Comparison of ENCODE assay signal across 8 mouse cellular contexts in genomic region chr15:100041267-100042047, GRCm38 (mm10). TPM values are rescaled to one million over a fixed set of nuclear protein-coding genes. Genes with fewer than 3 reads are reported as not detected.
DNase-seq lines count a peak whose midpoint lies in the region; ATAC-seq lines count a peak whose summit lies in the region.

No protein-coding gene starts in this region.

- ATAC-seq in liver, embryonic 11.5 days (replicated peaks; ENCODE audit: low FRiP score), result no peak
- ATAC-seq in hindbrain, embryonic 13.5 days (ENCODE audit: low FRiP score), result no peak

- no peaks in the 10 kb centered on the region for H3K36me3 ChIP-seq in liver, embryonic 11.5 days (ENCODE audit: control insufficient read depth, insufficient read depth, low read length)
- no peaks in the 10 kb centered on the region for H3K36me3 ChIP-seq in hindbrain, embryonic 13.5 days
- H3K36me3 ChIP-seq in midbrain, embryonic 10.5 days, result peaks cover 12% of the 10 kb centered on the region

- peak overlapping the region; percentile 6; the same call in 1 of the 2 replicates for H3K4me3 ChIP-seq in liver, embryonic 11.5 days (ENCODE audit: low read depth, low read length)
- H3K4me3 ChIP-seq in hindbrain, embryonic 13.5 days, result peak overlapping the region; percentile 92
- peak overlapping the region; percentile 89 for H3K4me3 ChIP-seq in midbrain, embryonic 10.5 days

- no peak for DNase-seq in liver, embryonic 11.5 days (ENCODE audit: low spot score)
- DNase-seq in liver, result no peak
- peak; percentile 41 for DNase-seq in c-Kit-positive CD71-negative TER-119-negative erythroid progenitor cells, embryonic 14.5 days (ENCODE audit: low read depth)
- no peak for DNase-seq in midbrain, embryonic 10.5 days (ENCODE audit: low spot score)
- no peak for DNase-seq in yolk sac, embryonic 10.5 days (ENCODE audit: low spot score)
- no peak for DNase-seq in thymus, adult 18-20 months
- DNase-seq in adrenal gland, postnatal 10 days, result no peak

- H3K27me3 ChIP-seq in liver, embryonic 11.5 days (replicated peaks; ENCODE audit: control insufficient read depth, insufficient read depth, low read length), result 0 out of 2 replicates have a peak, but pooled peaks cover 2% of the 10 kb centered on the region
- no peaks in the 10 kb centered on the region for H3K27me3 ChIP-seq in hindbrain, embryonic 13.5 days
- peaks cover 8% of the 10 kb centered on the region for H3K27me3 ChIP-seq in midbrain, embryonic 10.5 days (ENCODE audit: low read depth, poor library complexity, severe bottlenecking)

- H3K4me1 ChIP-seq in liver, embryonic 11.5 days (replicated peaks; ENCODE audit: control insufficient read depth, insufficient read depth, low read length), result peaks cover 27% of the 10 kb centered on the region
- H3K4me1 ChIP-seq in hindbrain, embryonic 13.5 days (replicated peaks), result peaks cover 46% of the 10 kb centered on the region
- H3K4me1 ChIP-seq in midbrain, embryonic 10.5 days, result peaks cover 45% of the 10 kb centered on the region

- H3K9ac ChIP-seq in liver, embryonic 11.5 days (ENCODE audit: low read depth, low read length), result 0 out of 2 replicates have a peak overlapping the region, but pooled peaks have one; percentile 12
- peak overlapping the region; percentile 99 for H3K9ac ChIP-seq in hindbrain, embryonic 13.5 days

- H3K4me2 ChIP-seq in liver, embryonic 11.5 days, result peak overlapping the region; percentile 99
- peak overlapping the region; percentile 67 for H3K4me2 ChIP-seq in hindbrain, embryonic 13.5 days

- no peak overlapping the region for H3K27ac ChIP-seq in liver, embryonic 11.5 days (ENCODE audit: low read depth, low read length)
- peak overlapping the region; percentile 66 for H3K27ac ChIP-seq in hindbrain, embryonic 13.5 days
- peak overlapping the region; percentile 73 for H3K27ac ChIP-seq in midbrain, embryonic 10.5 days (replicated peaks)

- H3K9me3 ChIP-seq in liver, embryonic 11.5 days (ENCODE audit: control insufficient read depth, low read length), result no peaks in the 10 kb centered on the region
- no peaks in the 10 kb centered on the region for H3K9me3 ChIP-seq in hindbrain, embryonic 13.5 days
- no peaks in the 10 kb centered on the region for H3K9me3 ChIP-seq in midbrain, embryonic 10.5 days (replicated peaks)

- 34% methylated on average over 10 of the region's 10 CpGs for WGBS in liver, embryonic 11.5 days
- WGBS in hindbrain, embryonic 13.5 days, result 39% methylated on average over 10 of the region's 10 CpGs
- WGBS in midbrain, embryonic 10.5 days, result 49% methylated on average over 10 of the region's 10 CpGs

RNA-seq across cellular contexts. Expression of gene Dip2b, which starts 3.0 kb away (rescaled TPM):
- 10.0 and 10.4 TPM in 2 replicates for polyA plus RNA-seq in liver, embryonic 11.5 days (2014; fragmentation: Nextera tagmentation; extraction: Ambion mirVana)
- polyA plus RNA-seq in hindbrain, embryonic 13.5 days (2015; fragmentation: Nextera tagmentation; extraction: Ambion mirVana), result 19.1 and 19.6 TPM in 2 replicates
- 16.4 and 18.8 TPM in 2 replicates for polyA plus RNA-seq in midbrain, embryonic 10.5 days (2016; fragmentation: Nextera tagmentation; extraction: Ambion mirVana)
- 10 to 100 TPM; 19.0 to 24.5 TPM for total RNA-seq in adrenal gland, postnatal 10 days (2021)

Comparison
In these comparisons a context has a peak if more than half of its experiments do, and no peak if none do; other contexts are left out.
1. H3K4me3 ChIP-seq: peak in every context shown above with its lines; median percentile 92 in hindbrain, embryonic 13.5 days; 89 in midbrain, embryonic 10.5 days; 6 in liver, embryonic 11.5 days.